Mouse (Mus musculus): ENCODE data around the gene Pdcd2.

GRCm38 (mm10) chr17:15540309-15540708 lies 13.2 kb upstream of the Pdcd2 start:
- no peak for TF ChIP-seq CTCF (IDR thresholded peaks at IDR 0.05; ENCODE audit: low read depth)
- no peak for TF ChIP-seq EP300 (IDR thresholded peaks at IDR 0.05; ENCODE audit: low read depth)
